Mouse (Mus musculus): ENCODE measurements around the gene Parp16.
"Not testable (repeated sequence)": the region's sequence is repeated elsewhere in the genome, so short reads cannot be mapped to it uniquely, and the experiment has no call there.

Parp16 gene

DNA sequence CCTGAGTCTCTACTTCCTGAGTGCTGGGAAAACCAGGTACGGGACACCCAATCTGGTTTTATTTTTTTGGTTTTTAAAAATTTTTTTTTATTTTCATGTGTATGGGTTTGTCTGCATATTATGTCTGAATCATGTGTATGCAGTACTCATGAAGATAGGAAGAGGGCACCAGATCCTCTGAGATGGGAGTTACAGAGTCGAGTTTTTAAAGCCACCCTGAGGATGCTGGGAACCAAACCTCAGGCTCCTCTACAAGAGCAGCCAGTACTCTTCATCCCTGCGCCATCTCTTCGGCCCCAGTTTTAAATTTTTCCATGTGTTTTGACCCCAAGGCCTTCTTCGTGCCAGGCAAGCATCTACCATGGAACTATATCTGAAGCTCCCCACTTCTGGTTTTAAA, 44.6 kb downstream of the Parp16 start:
- no peak for DNase-seq (ENCODE audit: extremely low spot score, low read depth, low spot score)

- no peak for DNase-seq (ENCODE audit: extremely low spot score, low read depth, low spot score)
These were observed 45.4 kb downstream of the Parp16 start for GRCm38 (mm10) chr9:65240587-65240986.

- DNase-seq (ENCODE audit: extremely low spot score, low read depth, low spot score) = no peak
These were observed 46.8 kb downstream of the Parp16 start for GRCm38 (mm10) chr9:65241973-65242372.

- DNase-seq (ENCODE audit: extremely low spot score, low read depth, low spot score) = no peak
These were observed 48.1 kb downstream of the Parp16 start for GRCm38 (mm10) chr9:65243249-65243648.

GRCm38 (mm10) chr9:65244036-65244806, 49.1 kb downstream of the Parp16 start:
- DNase-seq (ENCODE audit: extremely low spot score, low read depth, low spot score) = no peak

- no peak for DNase-seq (ENCODE audit: extremely low spot score, low read depth, low spot score)
These were observed 52.6 kb downstream of the Parp16 start for GRCm38 (mm10) chr9:65247502-65248376.

- DNase-seq (ENCODE audit: extremely low spot score, low read depth, low spot score) = no peak
These were observed 53.2 kb downstream of the Parp16 start for GRCm38 (mm10) chr9:65248377-65248690.

- no peak for DNase-seq (ENCODE audit: extremely low spot score, low read depth, low spot score)
These were observed 56.9 kb downstream of the Parp16 start for GRCm38 (mm10) chr9:65252026-65252425.

DNA sequence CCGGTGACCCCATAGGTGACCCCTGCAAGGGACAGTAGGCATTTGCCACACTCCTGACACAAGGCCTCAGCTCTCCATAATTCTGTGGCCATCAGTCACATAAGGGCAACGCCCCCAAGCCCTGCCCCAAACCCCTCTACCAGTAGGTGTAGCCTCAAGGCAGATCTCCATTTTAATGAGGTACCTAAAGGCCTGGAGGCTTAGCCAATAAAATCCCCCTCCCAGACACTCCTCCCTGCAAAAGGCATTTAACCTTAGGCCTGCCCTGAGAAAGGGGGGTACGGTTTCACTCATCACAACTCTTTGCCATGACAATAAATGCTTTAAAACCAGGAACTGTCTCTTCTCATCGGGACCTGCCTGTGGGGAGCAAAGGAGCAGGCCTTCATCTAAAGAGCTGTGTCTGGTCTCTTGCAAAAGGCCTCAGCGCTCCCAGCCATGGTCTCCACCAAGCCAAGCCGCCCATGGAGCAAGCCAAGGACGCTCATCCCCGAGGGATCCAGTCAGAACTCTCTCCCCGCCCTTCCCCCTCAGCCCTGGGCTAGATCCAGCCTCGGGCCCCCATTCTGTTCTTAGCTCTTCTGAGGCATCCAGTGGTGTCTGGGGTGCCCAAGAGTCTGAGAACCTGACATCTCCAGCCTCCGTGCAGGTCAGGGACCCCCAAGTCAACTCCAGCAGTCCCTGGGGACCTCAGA, 60.9 kb downstream of the Parp16 start:
- DNase-seq (ENCODE audit: extremely low spot score, low read depth, low spot score) = no peak

DNA sequence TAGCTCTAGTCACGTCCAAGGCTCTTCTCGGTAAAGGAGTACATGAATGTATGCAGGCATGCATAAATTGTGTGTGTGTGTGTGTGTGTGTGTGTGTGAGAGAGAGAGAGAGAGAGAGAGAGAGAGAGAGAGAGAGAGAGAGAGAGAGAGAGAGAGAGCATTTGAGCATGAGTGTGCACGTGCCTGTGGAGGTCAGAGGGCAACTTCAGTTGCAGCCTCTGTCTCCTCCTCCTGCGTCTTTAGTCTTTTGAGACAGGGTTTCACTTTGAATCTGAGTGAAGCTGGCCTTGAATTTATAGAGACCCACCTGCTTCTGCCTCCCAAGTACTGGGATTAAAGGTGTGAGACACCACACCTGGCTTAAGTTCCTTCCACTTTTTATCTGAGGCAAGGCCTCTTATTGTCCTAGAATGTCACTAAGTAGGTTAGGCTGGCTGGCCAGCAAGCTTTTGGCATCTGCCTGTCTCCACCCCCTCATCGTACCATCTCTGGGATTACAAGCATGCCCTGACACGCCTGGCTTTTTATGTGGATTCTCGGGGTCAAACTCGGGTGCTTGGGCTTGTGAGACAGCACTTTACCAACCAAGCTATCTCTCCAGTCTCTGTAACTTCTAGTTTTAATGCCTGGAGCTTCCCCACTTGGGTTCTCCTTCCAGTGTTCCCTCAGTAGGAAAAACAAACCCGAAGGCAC, 62.2 kb downstream of the Parp16 start:
- DNase-seq (ENCODE audit: extremely low spot score, low read depth, low spot score) = no peak

DNA sequence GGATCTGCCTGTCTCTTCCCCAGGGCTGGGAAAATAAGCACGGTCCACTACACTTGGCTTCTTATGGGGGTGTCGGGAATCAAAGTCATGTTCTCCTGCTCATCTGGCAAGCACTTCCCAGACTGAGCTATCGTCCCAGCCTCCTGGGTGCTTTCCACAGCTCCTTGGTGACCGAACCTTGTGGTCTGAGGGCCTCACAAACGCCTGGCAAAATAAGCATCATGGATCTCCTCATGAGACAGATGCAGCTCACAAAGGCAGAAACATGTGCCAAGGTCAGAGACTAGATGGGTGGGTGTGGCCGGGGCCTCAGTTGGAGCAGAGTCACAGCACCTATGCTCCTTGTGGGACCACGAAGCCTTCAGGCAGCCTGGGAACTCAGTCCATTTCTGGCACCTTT, 64.2 kb downstream of the Parp16 start:
- DNase-seq (ENCODE audit: extremely low spot score, low read depth, low spot score) = no peak

GRCm38 (mm10) chr9:65261591-65262230, 66.6 kb downstream of the Parp16 start:
- no peak for DNase-seq (ENCODE audit: extremely low spot score, low read depth, low spot score)

- no peak for DNase-seq (ENCODE audit: extremely low spot score, low read depth, low spot score)
These were observed 67.5 kb downstream of the Parp16 start for GRCm38 (mm10) chr9:65262641-65263120.

DNA sequence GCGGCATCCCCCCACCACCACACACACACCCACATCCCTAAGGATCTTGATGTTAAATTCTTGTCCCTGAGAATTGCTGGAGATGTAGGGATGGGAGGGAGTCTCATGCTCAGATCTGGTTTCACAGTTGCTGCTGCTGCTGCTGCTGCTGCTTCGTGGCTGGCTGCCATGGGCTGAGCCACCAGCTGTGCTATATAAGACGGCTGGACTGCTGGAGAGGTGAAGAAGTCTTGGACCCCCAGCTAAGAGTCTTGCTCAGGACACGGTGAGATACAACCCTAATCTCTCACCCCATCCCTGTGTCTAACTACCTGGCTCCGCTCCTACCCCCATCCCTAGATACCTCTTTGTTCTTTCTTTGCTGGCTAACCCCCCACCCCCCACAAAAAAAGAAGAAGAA, 69.8 kb downstream of the Parp16 start, which contains the start of gene Cilp:
Gene Cilp (plus strand): TSS at position 222 of the 400 bp plus-strand sequence.
- DNase-seq (ENCODE audit: extremely low spot score, low read depth, low spot score) = no peak

GRCm38 (mm10) chr9:65267742-65268515, 72.8 kb downstream of the Parp16 start:
- DNase-seq (ENCODE audit: extremely low spot score, low read depth, low spot score) = no peak

- no peak for DNase-seq (ENCODE audit: extremely low spot score, low read depth, low spot score)
These were observed 78.1 kb downstream of the Parp16 start for GRCm38 (mm10) chr9:65273048-65273809.

- DNase-seq (ENCODE audit: extremely low spot score, low read depth, low spot score) = no peak
These were observed 78.7 kb downstream of the Parp16 start for GRCm38 (mm10) chr9:65273873-65274272.

GRCm38 (mm10) chr9:65274851-65275250, 79.7 kb downstream of the Parp16 start:
- not testable (repeated sequence) for DNase-seq (ENCODE audit: extremely low spot score, low read depth, low spot score)

All from hindlimb bud, embryonic 11.5 days (tissue).